Mouse (Mus musculus) embryonic facial prominence, embryonic 12.5 days (tissue): ENCODE data around the gene Olfr1309. TPM values are rescaled to one million over a fixed set of nuclear protein-coding genes. Genes with fewer than 3 reads are reported as not detected.
"Not testable (repeated sequence)": the region's sequence is repeated elsewhere in the genome, so short reads cannot be mapped to it uniquely, and the experiment has no call there.

Experiments
- ATAC-seq: fragments of 200-750 bp; cut with Nextera tagmentation; 2 replicates; pipeline ENCODE4 v1.8.0; 2017; ENCODE audit not compliant: insufficient number of reproducible peaks, insufficient read depth, low FRiP score, low TSS enrichment
- H3K27ac ChIP-seq: fragments of 300-500 bp; sonication (generic); 2 replicates; pipeline ENCODE4 v1.5.1; 2016; ENCODE audit warnings: mild to moderate bottlenecking
- H3K27me3 ChIP-seq: fragments of 300-500 bp; sonication (generic); 2 replicates; pipeline ENCODE4 v1.6.1; 2016; ENCODE audit warnings: mild to moderate bottlenecking, moderate library complexity
- H3K36me3 ChIP-seq: fragments of 300-500 bp; sonication (generic); 2 replicates; pipeline ENCODE4 v1.6.1; 2016; ENCODE audit warnings: mild to moderate bottlenecking
- H3K4me1 ChIP-seq: fragments of 300-500 bp; sonication (generic); 2 replicates; pipeline ENCODE4 v1.6.1; 2016
- H3K4me2 ChIP-seq: fragments of 300-500 bp; sonication (generic); replicated peaks from 2 replicates; pipeline ENCODE4 v1.6.1; 2016; ENCODE audit warnings: mild to moderate bottlenecking, moderate library complexity
- H3K4me3 ChIP-seq: fragments of 300-500 bp; sonication (generic); 2 replicates; pipeline ENCODE4 v1.5.1; 2016; ENCODE audit warnings: mild to moderate bottlenecking
- H3K9ac ChIP-seq: fragments of 300-500 bp; sonication (generic); 2 replicates; pipeline ENCODE4 v1.6.1; 2016; ENCODE audit warnings: mild to moderate bottlenecking, moderate library complexity
- H3K9me3 ChIP-seq: fragments of 300-500 bp; sonication (generic); 2 replicates; pipeline ENCODE4 v1.6.1; 2016; ENCODE audit warnings: mild to moderate bottlenecking, moderate library complexity
- WGBS: fragments of 180-500 bp; shearing (Covaris S2); methylation state at CpG from one replicate; pipeline ENCODE4 v1.1.7; 2016; 5-methylcytosine and 5-hydroxymethylcytosine counted together
- polyA plus RNA-seq: library from polyadenylated mRNA; unstranded; fragments of >200 nt; fragmentation: Nextera tagmentation; extraction: Ambion mirVana; gene quantifications from 2 replicates; pipeline ENCODE4 v1.2.1, GENCODE M21; 2016

The Olfr1309 gene
- not detected in 2 replicates for polyA plus RNA-seq

DNA sequence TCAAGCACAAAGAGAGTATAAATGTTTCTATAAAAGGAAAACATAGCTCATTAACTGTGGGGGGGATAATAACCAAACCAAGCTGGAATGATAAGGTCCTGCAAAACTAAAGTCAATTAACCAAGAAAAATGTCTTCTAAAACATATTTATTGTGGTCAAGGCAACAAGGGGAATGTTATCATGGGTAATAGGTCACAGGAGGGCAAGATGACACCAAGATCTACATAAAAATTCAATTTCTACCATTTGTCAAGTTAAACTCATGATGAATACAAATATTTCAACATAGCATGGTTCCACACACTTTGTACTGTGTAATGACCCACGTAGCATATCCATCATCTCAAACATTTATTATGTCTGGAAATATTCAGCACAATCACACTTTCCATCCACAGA is at the start of gene Olfr1309:
Gene Olfr1309 (minus strand): TSS at position 101 of the 400 bp plus-strand sequence.
- Histone ChIP-seq H3K4me2 (no peak within 1 kb of the TSS), H3K9me3 (no peaks in the 10 kb centered on the region), H3K9ac (no peak within 1 kb of the TSS), H3K27ac (no peak within 1 kb of the TSS), H3K4me3 (no peak within 1 kb of the TSS), H3K4me1 (no peaks in the 10 kb centered on the region), H3K36me3 (no peaks in the 10 kb centered on the region), H3K27me3 (no peaks in the 10 kb centered on the region)
- 71% methylated on average over 1 of the region's 1 CpGs for WGBS
- ATAC-seq: no peak

DNA sequence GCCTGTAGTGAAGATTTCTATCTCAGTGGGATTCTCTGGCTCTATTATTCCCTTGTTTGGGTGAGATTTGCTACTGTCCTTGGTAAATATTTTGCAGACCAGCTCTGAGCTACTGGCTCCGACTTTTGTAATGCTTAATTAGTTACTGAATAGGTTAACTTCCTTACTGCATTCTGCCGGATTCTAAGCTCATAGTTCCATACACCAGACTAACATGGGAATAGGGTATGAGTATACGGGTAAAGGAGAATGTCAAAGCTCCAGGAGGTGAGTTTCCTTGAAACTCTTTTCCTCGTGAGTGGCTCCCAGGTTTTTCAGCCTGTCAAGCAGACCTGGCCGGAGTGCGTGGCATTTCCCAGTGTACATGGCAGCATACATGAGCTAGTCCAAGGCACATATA is 36.9 kb upstream of the Olfr1309 start:
- 50% methylated on average over 6 of the region's 6 CpGs for WGBS
- not testable (repeated sequence) for H3K27me3 ChIP-seq, ATAC-seq, H3K9me3 ChIP-seq, H3K4me2 ChIP-seq, H3K36me3 ChIP-seq, H3K4me1 ChIP-seq, H3K9ac ChIP-seq, H3K4me3 ChIP-seq, H3K27ac ChIP-seq

DNA sequence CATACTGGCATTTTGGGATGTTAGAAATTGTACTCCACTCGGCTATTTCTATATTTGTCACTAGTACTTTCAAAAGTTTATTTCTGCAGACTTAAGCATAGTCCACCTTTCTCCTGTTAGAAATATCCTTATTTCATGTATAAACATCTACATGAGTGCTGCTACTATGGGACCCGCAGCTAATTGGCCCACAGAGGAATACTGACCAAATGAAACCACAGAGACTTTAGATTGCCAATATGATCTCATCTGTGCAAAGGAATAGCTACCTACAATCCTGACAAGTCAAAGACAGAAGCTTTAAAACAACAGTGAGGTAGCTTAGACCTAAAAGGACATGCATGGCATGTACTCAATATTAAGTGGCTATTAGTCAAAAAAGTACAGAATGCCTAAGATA is 34.2 kb upstream of the Olfr1309 start, which contains the start of gene Olfr1311:
Gene Olfr1311 (minus strand): TSS at position 101 of the 400 bp plus-strand sequence.
- Histone ChIP-seq H3K9ac (no peak within 1 kb of the TSS), H3K4me1 (no peaks in the 10 kb centered on the region), H3K27ac (no peak within 1 kb of the TSS), H3K36me3 (no peaks in the 10 kb centered on the region), H3K4me2 (no peak within 1 kb of the TSS), H3K27me3 (no peaks in the 10 kb centered on the region), H3K9me3 (no peaks in the 10 kb centered on the region), H3K4me3 (no peak within 1 kb of the TSS)
- ATAC-seq: no peak
- 85% methylated on average over 2 of the region's 2 CpGs for WGBS

DNA sequence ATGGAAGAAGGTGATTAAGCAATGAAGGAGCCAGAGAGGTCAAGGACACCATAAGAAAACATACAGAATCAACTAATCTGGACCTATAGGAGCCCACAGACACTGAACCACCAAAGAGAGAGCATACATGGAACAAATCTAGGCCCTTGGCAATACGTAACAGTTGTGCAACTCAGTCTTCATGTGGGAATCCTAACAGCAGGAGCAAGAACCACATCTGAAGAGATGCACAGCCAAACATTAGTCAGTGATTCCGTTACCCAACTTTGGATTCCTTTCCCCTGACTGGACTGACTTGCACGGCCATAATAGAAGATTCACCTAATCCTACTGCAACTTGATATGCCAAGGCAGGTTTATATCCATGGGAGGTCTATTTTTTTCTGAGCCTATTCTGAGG is 24.8 kb upstream of the Olfr1309 start:
- Histone ChIP-seq H3K36me3 (no peaks in the 10 kb centered on the region), H3K4me3 (no peak overlapping the region), H3K4me1 (no peaks in the 10 kb centered on the region), H3K27ac (no peak overlapping the region), H3K9me3 (no peaks in the 10 kb centered on the region), H3K4me2 (no peak overlapping the region), H3K9ac (no peak overlapping the region), H3K27me3 (no peaks in the 10 kb centered on the region)
- 78% methylated on average over 3 of the region's 3 CpGs for WGBS
- no peak for ATAC-seq

DNA sequence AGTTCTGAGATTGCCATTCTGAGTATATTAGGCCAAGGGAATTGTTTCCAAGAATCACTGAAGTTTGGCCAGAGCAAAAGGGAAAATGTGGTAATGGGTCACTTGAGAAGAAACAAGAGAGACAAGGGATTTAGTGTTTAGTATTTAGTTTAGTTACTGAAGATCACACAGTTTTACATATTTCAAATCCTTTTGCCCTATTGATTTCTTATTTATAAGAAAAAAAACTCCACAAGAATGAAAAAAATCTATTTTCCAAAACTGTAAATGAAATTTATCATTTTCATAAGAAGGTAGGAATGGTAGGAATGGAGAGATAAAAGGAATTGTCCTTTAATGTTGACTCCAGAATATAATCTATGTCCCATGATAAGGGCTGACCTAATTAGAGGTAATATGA is 22.5 kb upstream of the Olfr1309 start, which contains the start of gene Olfr1310:
Gene Olfr1310 (minus strand): TSS at position 101 of the 400 bp plus-strand sequence.
- Histone ChIP-seq H3K9ac (no peak within 1 kb of the TSS), H3K36me3 (no peaks in the 10 kb centered on the region), H3K4me2 (no peak within 1 kb of the TSS), H3K27ac (no peak within 1 kb of the TSS), H3K4me1 (no peaks in the 10 kb centered on the region), H3K27me3 (no peaks in the 10 kb centered on the region), H3K9me3 (no peaks in the 10 kb centered on the region), H3K4me3 (no peak within 1 kb of the TSS)
- ATAC-seq: no peak

DNA sequence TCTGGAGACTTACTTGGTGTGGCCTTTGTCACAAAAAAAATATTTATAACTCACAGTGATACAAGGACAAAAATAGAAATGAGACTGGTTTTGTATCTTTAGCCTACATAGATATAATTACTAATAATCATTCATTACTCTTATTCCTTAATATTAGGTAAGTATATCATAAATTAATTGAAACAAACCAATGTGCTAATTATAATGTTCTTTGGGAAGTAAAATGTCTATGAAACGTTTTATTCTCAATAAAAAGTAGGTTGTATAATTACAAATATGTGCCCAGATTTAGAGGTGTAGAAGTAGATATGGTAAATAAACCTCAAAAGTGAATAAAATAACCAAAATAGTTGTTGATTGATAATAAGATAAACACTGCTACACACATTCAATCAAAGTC is 25.2 kb downstream of the Olfr1309 start, which contains the start of gene Olfr1308:
Gene Olfr1308 (minus strand): TSS at position 101 of the 400 bp plus-strand sequence.
- H3K27ac ChIP-seq: no peak within 1 kb of the TSS
- H3K4me1 ChIP-seq: no peaks in the 10 kb centered on the region
- H3K27me3 ChIP-seq: no peaks in the 10 kb centered on the region
- H3K4me3 ChIP-seq: no peak within 1 kb of the TSS
- H3K9ac ChIP-seq: no peak within 1 kb of the TSS
- ATAC-seq: no peak
- 53% methylated on average over 1 of the region's 1 CpGs for WGBS
- no peak within 1 kb of the TSS for H3K4me2 ChIP-seq
- H3K9me3 ChIP-seq: no peaks in the 10 kb centered on the region
- H3K36me3 ChIP-seq: no peaks in the 10 kb centered on the region

DNA sequence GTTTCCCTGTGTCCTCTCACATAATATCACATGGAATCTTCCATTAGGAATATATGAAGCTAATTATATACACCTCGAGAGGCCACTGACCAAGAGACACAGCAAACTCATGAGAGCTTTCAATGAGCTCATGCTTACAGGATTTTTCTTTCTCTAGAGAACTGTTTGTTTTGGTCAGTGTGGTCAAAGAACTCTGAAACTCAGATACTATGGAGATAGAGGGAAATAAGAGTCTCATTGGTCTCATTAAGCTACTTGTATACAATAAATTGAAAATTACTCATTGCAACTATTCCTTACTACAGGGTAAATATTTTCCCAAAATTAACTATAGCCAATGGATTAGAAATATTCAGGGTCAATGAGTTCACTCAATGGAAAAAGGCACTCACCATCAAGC is 40.7 kb downstream of the Olfr1309 start, which contains the start of gene Olfr1307:
Gene Olfr1307 (minus strand): TSS at position 101 of the 400 bp plus-strand sequence.
- no peaks in the 10 kb centered on the region for H3K27me3 ChIP-seq
- H3K27ac ChIP-seq: no peak within 1 kb of the TSS
- H3K4me3 ChIP-seq: no peak within 1 kb of the TSS
- 71% methylated on average over 1 of the region's 1 CpGs for WGBS
- no peaks in the 10 kb centered on the region for H3K36me3 ChIP-seq
- no peaks in the 10 kb centered on the region for H3K9me3 ChIP-seq
- no peak for ATAC-seq
- H3K4me1 ChIP-seq: no peaks in the 10 kb centered on the region
- H3K9ac ChIP-seq: no peak within 1 kb of the TSS
- H3K4me2 ChIP-seq: no peak within 1 kb of the TSS

Other genes starting within 250 kb of the Olfr1309 start
- not detected in 2 replicates for gene Olfr1301, start 239.3 kb downstream of the Olfr1309 start, polyA plus RNA-seq
- gene Olfr1302, start 212.9 kb downstream of the Olfr1309 start, polyA plus RNA-seq: not detected in 2 replicates
- gene Olfr1303, start 169.9 kb downstream of the Olfr1309 start, polyA plus RNA-seq: not detected in 2 replicates
- not detected in 2 replicates for gene Olfr1305, start 113.1 kb downstream of the Olfr1309 start, polyA plus RNA-seq
- gene Olfr1306, start 74.0 kb downstream of the Olfr1309 start, polyA plus RNA-seq: not detected in 2 replicates
- gene Olfr1307, start 40.8 kb downstream of the Olfr1309 start, polyA plus RNA-seq: not detected in 2 replicates
- gene Olfr1308, start 25.3 kb downstream of the Olfr1309 start, polyA plus RNA-seq: not detected in 2 replicates
- gene Olfr1310, start 22.4 kb upstream of the Olfr1309 start, polyA plus RNA-seq: not detected in 2 replicates
- not detected in 2 replicates for gene Olfr1311, start 34.1 kb upstream of the Olfr1309 start, polyA plus RNA-seq
- not detected in 2 replicates for gene Olfr1312, start 60.0 kb upstream of the Olfr1309 start, polyA plus RNA-seq
- gene Olfr1313, start 87.6 kb upstream of the Olfr1309 start, polyA plus RNA-seq: not detected in 2 replicates
- not detected in 2 replicates for gene Olfr1314, start 106.5 kb upstream of the Olfr1309 start, polyA plus RNA-seq
- gene Olfr1315-ps1, start 125.2 kb upstream of the Olfr1309 start, polyA plus RNA-seq: not detected in 2 replicates
- gene Olfr1316, start 144.7 kb upstream of the Olfr1309 start, polyA plus RNA-seq: not detected in 2 replicates
- not detected in 2 replicates for gene Olfr1317, start 150.0 kb upstream of the Olfr1309 start, polyA plus RNA-seq
- not detected in 2 replicates for gene Olfr1318, start 163.9 kb upstream of the Olfr1309 start, polyA plus RNA-seq
- 15.1 and 17.7 TPM in 2 replicates for gene Lpcat4, start 249.2 kb upstream of the Olfr1309 start, polyA plus RNA-seq